Mouse (Mus musculus) heart, embryonic 16.5 days (tissue): ENCODE measurements around the gene Cacng2. TPM values are rescaled to one million over a fixed set of nuclear protein-coding genes. Genes with fewer than 3 reads are reported as not detected.
A peak's percentile ranks its signal among the peaks of the same experiment; 100 is the strongest.

Experiments used
- ATAC-seq: fragments of 200-750 bp; cut with Nextera tagmentation; replicated peaks from 2 replicates; pipeline ENCODE4 v1.8.0; 2017; ENCODE audit warnings: moderate number of reproducible peaks; ENCODE audit not compliant: insufficient read depth, low FRiP score; ENCODE audit errors: extremely low read depth
- H3K27ac ChIP-seq: fragments of 300-500 bp; sonication (generic); 2 replicates; pipeline ENCODE4 v1.5.1; 2014; ENCODE audit warnings: mild to moderate bottlenecking, low read length, control low read depth, moderate library complexity
- H3K27me3 ChIP-seq: fragments of 300-500 bp; sonication (generic); 2 replicates; pipeline ENCODE4 v1.6.1; 2014; ENCODE audit warnings: low read length, mixed read lengths; ENCODE audit not compliant: control insufficient read depth, insufficient read depth
- H3K36me3 ChIP-seq: fragments of 300-500 bp; sonication (generic); 2 replicates; pipeline ENCODE4 v1.6.1; 2014; ENCODE audit not compliant: control insufficient read depth, insufficient read depth
- H3K4me1 ChIP-seq: fragments of 300-500 bp; sonication (generic); 2 replicates; pipeline ENCODE4 v1.6.1; 2014; ENCODE audit warnings: low read length, mixed read lengths; ENCODE audit not compliant: control insufficient read depth, insufficient read depth
- H3K4me2 ChIP-seq: fragments of 300-500 bp; sonication (generic); 2 replicates; pipeline ENCODE4 v1.6.1; 2014; ENCODE audit warnings: low read depth, mild to moderate bottlenecking, control low read depth, low read length
- H3K4me3 ChIP-seq: fragments of 300-500 bp; sonication (generic); 2 replicates; pipeline ENCODE4 v1.5.1; 2014; ENCODE audit warnings: mild to moderate bottlenecking, control low read depth, low read length
- H3K9ac ChIP-seq: fragments of 300-500 bp; sonication (generic); 2 replicates; pipeline ENCODE4 v1.6.1; 2014; ENCODE audit warnings: low read length, control low read depth
- H3K9me3 ChIP-seq: fragments of 300-500 bp; sonication (generic); replicated peaks from 2 replicates; pipeline ENCODE4 v1.6.1; 2016; ENCODE audit warnings: low read length; ENCODE audit not compliant: control insufficient read depth
- WGBS: fragments of 180-500 bp; shearing (Covaris S2); extraction: QIAGEN DNeasy Blood & Tissue Kit; methylation state at CpG from one replicate; pipeline ENCODE4 v1.1.7; 2014; 5-methylcytosine and 5-hydroxymethylcytosine counted together
- polyA plus RNA-seq: library from polyadenylated mRNA; unstranded; fragments of >200 nt; fragmentation: Nextera tagmentation; extraction: Ambion mirVana; gene quantifications from 2 replicates; pipeline ENCODE4 v1.2.1, GENCODE M21; 2015

The Cacng2 gene
- polyA plus RNA-seq, 1 experiment from 2014 or later = not detected

- WGBS = 53% methylated on average over 11 of the region's 11 CpGs
- Histone ChIP-seq H3K4me2 (no peak overlapping the region), H3K9ac (no peak overlapping the region), H3K27ac (no peak overlapping the region), H3K36me3 (no peaks in the 10 kb centered on the region), H3K9me3 (no peaks in the 10 kb centered on the region), H3K27me3 (no peaks in the 10 kb centered on the region), H3K4me1 (no peaks in the 10 kb centered on the region), H3K4me3 (no peak overlapping the region)
- ATAC-seq = no peak
Measured at GRCm38 (mm10) chr15:78153045-78153775, 33.4 kb upstream of the Cacng2 start.

DNA sequence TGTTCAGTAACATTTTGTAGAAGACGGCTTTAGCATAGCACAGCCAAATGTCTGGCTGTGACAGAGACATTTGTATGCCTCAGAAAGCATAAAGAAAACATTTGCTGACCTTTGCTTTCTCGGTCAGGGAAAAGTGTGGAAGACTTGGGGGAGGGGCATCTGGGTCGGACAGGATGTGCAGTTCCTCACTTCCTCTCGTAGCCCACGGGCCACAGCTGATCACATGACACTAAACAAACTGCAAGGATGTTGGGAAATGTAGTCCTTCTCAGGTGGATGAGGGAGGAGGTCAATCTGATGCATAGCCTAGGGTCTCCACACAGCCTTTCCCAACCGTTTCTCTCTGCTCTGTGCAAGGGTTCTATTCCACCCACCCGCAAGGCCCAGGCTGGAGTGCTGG, 28.7 kb upstream of the Cacng2 start:
- no peaks in the 10 kb centered on the region for H3K27me3 ChIP-seq
- no peak overlapping the region for H3K4me2 ChIP-seq
- H3K27ac ChIP-seq = no peak overlapping the region
- 65% methylated on average over 7 of the region's 7 CpGs for WGBS
- ATAC-seq = no peak
- H3K4me1 ChIP-seq = no peaks in the 10 kb centered on the region
- no peak overlapping the region for H3K9ac ChIP-seq
- H3K36me3 ChIP-seq = no peaks in the 10 kb centered on the region
- no peak overlapping the region for H3K4me3 ChIP-seq
- no peaks in the 10 kb centered on the region for H3K9me3 ChIP-seq

DNA sequence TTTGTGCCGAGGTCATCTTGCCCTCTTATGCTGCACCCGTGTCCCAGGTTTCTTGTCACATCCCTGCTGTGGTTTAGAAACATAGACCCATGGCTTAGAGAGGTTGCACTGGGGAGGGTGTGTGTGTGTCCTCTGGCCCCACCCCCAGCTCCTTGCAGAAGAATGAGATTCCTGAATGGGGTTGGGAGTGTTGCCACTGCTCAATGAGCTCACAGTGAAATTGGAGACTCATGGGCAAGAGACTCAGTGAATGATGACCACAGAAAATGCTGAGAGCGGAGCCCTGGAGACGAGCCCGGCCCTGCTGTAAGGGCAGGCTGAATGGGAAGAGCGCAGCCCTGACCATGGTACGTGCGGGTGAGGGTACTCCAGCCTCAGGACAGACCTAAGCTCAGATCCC, 20.4 kb upstream of the Cacng2 start:
- H3K27ac ChIP-seq = no peak overlapping the region
- H3K36me3 ChIP-seq = no peaks in the 10 kb centered on the region
- H3K4me2 ChIP-seq = no peak overlapping the region
- ATAC-seq = no peak
- no peak overlapping the region for H3K9ac ChIP-seq
- WGBS = 71% methylated on average over 8 of the region's 8 CpGs
- no peaks in the 10 kb centered on the region for H3K9me3 ChIP-seq
- no peak overlapping the region for H3K4me3 ChIP-seq
- no peaks in the 10 kb centered on the region for H3K4me1 ChIP-seq
- no peaks in the 10 kb centered on the region for H3K27me3 ChIP-seq

DNA sequence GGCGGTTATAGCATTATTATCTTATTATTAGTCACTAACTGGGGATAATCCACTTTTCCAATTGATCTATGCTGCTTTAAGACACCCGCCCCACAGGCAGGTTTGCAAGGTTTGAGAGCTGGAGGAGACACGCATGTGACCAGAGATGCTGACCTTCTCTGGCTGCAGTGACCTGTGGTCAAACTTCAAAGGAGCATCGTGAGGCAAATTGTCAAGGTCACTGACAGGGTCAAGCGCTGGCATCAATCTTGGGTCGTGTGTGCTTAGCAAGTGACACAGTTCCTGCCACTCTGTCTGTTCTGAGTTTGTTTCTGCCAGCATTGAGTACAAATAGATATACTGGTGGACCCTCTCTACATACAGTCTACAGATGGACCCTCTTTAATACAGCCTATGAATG, 14.8 kb upstream of the Cacng2 start:
- Histone ChIP-seq H3K4me3 (no peak overlapping the region), H3K36me3 (no peaks in the 10 kb centered on the region), H3K27me3 (no peaks in the 10 kb centered on the region), H3K4me1 (no peaks in the 10 kb centered on the region), H3K9me3 (no peaks in the 10 kb centered on the region), H3K4me2 (no peak overlapping the region), H3K9ac (no peak overlapping the region), H3K27ac (no peak overlapping the region)
- no peak for ATAC-seq
- WGBS = 62% methylated on average over 6 of the region's 6 CpGs

DNA sequence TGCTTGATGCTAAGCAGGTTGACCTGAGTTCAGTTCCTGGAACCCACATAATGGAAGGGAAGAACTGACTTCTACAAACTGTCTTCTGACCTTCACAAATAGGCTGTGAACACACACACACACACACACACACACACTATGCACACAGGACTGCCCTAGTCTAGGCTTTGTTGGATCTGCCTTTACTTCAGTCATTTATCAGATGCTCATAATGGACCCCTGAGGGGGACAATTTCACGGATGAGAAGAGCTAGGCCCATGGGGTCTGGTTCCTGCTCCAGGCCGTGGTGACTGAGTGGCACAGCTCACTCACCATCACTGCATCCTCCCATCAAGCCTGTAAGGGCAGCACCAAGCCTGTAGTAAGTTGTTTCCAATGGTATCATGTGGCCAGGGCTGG, 13.6 kb upstream of the Cacng2 start:
- H3K9ac ChIP-seq = no peak overlapping the region
- WGBS = 36% methylated on average over 2 of the region's 2 CpGs

DNA sequence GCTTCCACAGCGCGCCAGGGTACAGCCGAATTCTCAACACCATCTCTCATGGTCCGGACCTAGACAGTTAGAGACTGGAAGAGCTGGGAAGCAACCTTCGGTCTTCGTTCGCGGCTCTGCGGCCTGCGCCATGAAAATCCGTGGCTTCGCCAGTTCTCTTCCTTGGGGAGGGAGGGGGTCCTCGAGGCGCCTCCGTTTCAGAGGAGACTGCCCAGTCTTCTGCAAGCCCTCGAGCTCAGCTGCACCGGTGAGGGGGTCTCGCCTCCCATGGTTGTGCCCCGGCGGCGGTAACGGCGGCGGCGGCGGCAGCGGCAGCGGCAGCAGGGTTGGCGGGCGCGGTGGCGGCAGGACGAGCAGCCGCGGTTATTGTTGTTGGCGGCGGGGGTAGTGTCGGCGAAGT, 580 bp downstream of the Cacng2 start:
- WGBS = 9% methylated on average over 30 of the region's 39 CpGs
- peaks cover 3% of the 10 kb centered on the region; the same call in 1 of the 2 replicates for H3K4me1 ChIP-seq
- H3K27me3 ChIP-seq = peaks cover 15% of the 10 kb centered on the region
- ATAC-seq = no peak
- H3K9ac ChIP-seq = no peak overlapping the region
- H3K9me3 ChIP-seq = no peaks in the 10 kb centered on the region
- no peaks in the 10 kb centered on the region for H3K36me3 ChIP-seq
- H3K4me2 ChIP-seq = peak overlapping the region; percentile 51
- H3K4me3 ChIP-seq = peak overlapping the region; percentile 29; the same call in 1 of the 2 replicates
- H3K27ac ChIP-seq = no peak overlapping the region

More for the DNA sequence above, 13.6 kb upstream of the Cacng2 start:
- H3K27ac ChIP-seq = no peak overlapping the region
- no peaks in the 10 kb centered on the region for H3K9me3 ChIP-seq
- no peaks in the 10 kb centered on the region for H3K36me3 ChIP-seq
- no peak overlapping the region for H3K4me3 ChIP-seq
- ATAC-seq = no peak
- no peak overlapping the region for H3K4me2 ChIP-seq
- no peaks in the 10 kb centered on the region for H3K4me1 ChIP-seq
- no peaks in the 10 kb centered on the region for H3K27me3 ChIP-seq

DNA sequence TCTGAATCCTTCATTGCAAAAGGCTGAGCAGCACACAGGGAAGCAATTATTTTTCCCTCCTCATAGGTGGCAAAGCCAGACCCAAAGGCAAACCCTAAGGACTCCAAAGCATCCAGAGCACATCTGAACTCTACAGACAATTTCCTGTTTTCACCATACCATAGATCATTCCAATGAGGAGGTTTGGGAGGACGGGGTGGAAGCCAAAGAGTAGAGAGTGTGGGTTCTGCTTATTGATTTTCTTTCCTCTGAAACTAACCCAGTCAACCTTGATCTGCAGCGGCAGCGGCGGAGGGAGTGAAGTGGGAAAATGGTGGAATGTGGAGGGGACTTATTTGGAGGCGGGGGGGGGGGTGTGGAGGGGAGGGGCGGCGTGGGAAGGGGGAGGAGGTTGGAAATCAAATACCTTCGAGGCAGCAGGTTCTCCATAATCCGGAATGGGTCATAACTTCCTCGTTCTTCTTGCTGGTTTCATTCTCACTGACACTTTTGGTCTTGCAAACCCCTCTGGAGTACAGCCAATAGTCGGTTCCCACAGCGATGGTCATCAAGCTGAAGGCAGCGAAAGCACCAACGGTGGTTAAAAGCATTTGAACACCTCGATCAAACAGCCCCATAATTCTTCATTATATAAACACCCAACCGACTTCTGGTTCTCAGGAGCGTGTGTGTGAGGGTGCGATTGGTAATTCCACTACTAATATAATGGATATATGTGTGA, 1.4 kb downstream of the Cacng2 start:
- WGBS = 67% methylated on average over 17 of the region's 18 CpGs

GRCm38 (mm10) chr15:78117731-78118130, 2.1 kb downstream of the Cacng2 start:
- no peak overlapping the region for H3K4me3 ChIP-seq
- H3K27me3 ChIP-seq = peaks cover 15% of the 10 kb centered on the region
- H3K4me1 ChIP-seq = peaks cover 3% of the 10 kb centered on the region; the same call in 1 of the 2 replicates
- no peak overlapping the region for H3K27ac ChIP-seq
- no peaks in the 10 kb centered on the region for H3K36me3 ChIP-seq
- no peak overlapping the region for H3K4me2 ChIP-seq
- no peak overlapping the region for H3K9ac ChIP-seq
- no peak for ATAC-seq
- 83% methylated on average over 16 of the region's 16 CpGs for WGBS
- H3K9me3 ChIP-seq = no peaks in the 10 kb centered on the region

More for the DNA sequence above, 1.4 kb downstream of the Cacng2 start:
- H3K27ac ChIP-seq = no peak overlapping the region
- H3K4me2 ChIP-seq = no peak overlapping the region
- no peak overlapping the region for H3K4me3 ChIP-seq
- H3K9ac ChIP-seq = no peak overlapping the region
- no peaks in the 10 kb centered on the region for H3K36me3 ChIP-seq
- no peaks in the 10 kb centered on the region for H3K9me3 ChIP-seq
- peaks cover 3% of the 10 kb centered on the region; the same call in 1 of the 2 replicates for H3K4me1 ChIP-seq
- ATAC-seq = no peak
- H3K27me3 ChIP-seq = peaks cover 15% of the 10 kb centered on the region

DNA sequence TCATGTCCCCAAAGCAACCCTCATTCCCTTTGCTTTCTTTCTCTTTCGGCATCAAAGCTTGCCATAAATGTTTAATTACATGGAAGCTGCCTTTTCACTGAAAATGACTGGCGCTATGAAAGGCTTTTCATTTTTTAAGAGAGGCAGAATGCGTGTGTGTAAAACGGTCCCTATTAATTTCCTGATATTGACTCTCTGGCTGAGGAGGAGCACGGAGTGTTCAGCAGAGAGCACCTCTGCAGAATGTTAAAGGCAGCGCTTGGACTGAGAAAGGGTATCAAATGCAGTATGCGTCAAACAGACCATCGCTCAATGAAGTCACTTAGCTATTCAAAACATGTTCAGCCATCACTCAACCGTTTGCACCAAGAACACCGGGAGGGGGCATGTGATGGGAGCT, 2.9 kb downstream of the Cacng2 start:
- H3K9me3 ChIP-seq = no peaks in the 10 kb centered on the region
- peaks cover 15% of the 10 kb centered on the region for H3K27me3 ChIP-seq
- ATAC-seq = no peak

More for the DNA sequence above, 2.9 kb downstream of the Cacng2 start:
- Histone ChIP-seq H3K9ac (no peak overlapping the region), H3K27ac (no peak overlapping the region), H3K4me1 (peaks cover 3% of the 10 kb centered on the region; the same call in 1 of the 2 replicates), H3K4me3 (no peak overlapping the region), H3K4me2 (no peak overlapping the region), H3K36me3 (no peaks in the 10 kb centered on the region)
- 83% methylated on average over 10 of the region's 10 CpGs for WGBS
